Mouse (Mus musculus) stomach, embryonic 14.5 days (tissue): ENCODE results near the gene Ddo. TPM values are rescaled to one million over a fixed set of nuclear protein-coding genes. Genes with fewer than 3 reads are reported as not detected.

Experiments used
- ATAC-seq: fragments of 200-750 bp; cut with Nextera tagmentation; 2 replicates; pipeline ENCODE4 v1.8.0; 2017; ENCODE audit warnings: low read depth, moderate TSS enrichment; ENCODE audit not compliant: insufficient number of reproducible peaks, insufficient read depth, low FRiP score
- H3K27ac ChIP-seq: fragments of 300-500 bp; sonication (generic); 2 replicates; pipeline ENCODE4 v1.5.1; 2014; ENCODE audit warnings: mild to moderate bottlenecking, low read length, moderate library complexity, mixed read lengths
- H3K27me3 ChIP-seq: fragments of 300-500 bp; sonication (generic); 2 replicates; pipeline ENCODE4 v1.6.1; 2014; ENCODE audit warnings: low read length, control low read depth, mixed read lengths; ENCODE audit not compliant: control insufficient read depth, insufficient read depth
- H3K36me3 ChIP-seq: fragments of 300-500 bp; sonication (generic); 2 replicates; pipeline ENCODE4 v1.6.1; 2014; ENCODE audit warnings: mild to moderate bottlenecking, control low read depth, low read length, moderate library complexity, mixed read lengths; ENCODE audit not compliant: control insufficient read depth, insufficient read depth
- H3K4me1 ChIP-seq: fragments of 300-500 bp; sonication (generic); 2 replicates; pipeline ENCODE4 v1.6.1; 2014; ENCODE audit warnings: low read length, control low read depth, mixed read lengths; ENCODE audit not compliant: control insufficient read depth, insufficient read depth
- H3K4me2 ChIP-seq: fragments of 300-500 bp; sonication (generic); replicated peaks from 2 replicates; pipeline ENCODE4 v1.6.1; 2014; ENCODE audit warnings: low read depth, low read length, control low read depth
- H3K4me3 ChIP-seq: fragments of 300-500 bp; sonication (generic); 2 replicates; pipeline ENCODE4 v1.5.1; 2014; ENCODE audit warnings: low read depth, low read length, control low read depth
- H3K9ac ChIP-seq: fragments of 300-500 bp; sonication (generic); replicated peaks from 2 replicates; pipeline ENCODE4 v1.6.1; 2014; ENCODE audit warnings: low read depth, mild to moderate bottlenecking, control low read depth, low read length, moderate library complexity, mixed read lengths
- H3K9me3 ChIP-seq: fragments of 300-500 bp; sonication (generic); 2 replicates; pipeline ENCODE4 v1.6.1; 2016; ENCODE audit warnings: low read depth, low read length, control low read depth; ENCODE audit not compliant: control insufficient read depth
- WGBS: fragments of 180-500 bp; shearing (Covaris S2); extraction: QIAGEN DNeasy Blood & Tissue Kit; methylation state at CpG from one replicate; pipeline ENCODE4 v1.1.7; 2014; 5-methylcytosine and 5-hydroxymethylcytosine counted together
- polyA plus RNA-seq: library from polyadenylated mRNA; unstranded; fragments of >200 nt; fragmentation: Nextera tagmentation; extraction: Ambion mirVana; gene quantifications from 2 replicates; pipeline ENCODE4 v1.2.1, GENCODE M21; 2014

The Ddo gene
- polyA plus RNA-seq, 1 experiment from 2014 or later = 2.5 TPM

DNA sequence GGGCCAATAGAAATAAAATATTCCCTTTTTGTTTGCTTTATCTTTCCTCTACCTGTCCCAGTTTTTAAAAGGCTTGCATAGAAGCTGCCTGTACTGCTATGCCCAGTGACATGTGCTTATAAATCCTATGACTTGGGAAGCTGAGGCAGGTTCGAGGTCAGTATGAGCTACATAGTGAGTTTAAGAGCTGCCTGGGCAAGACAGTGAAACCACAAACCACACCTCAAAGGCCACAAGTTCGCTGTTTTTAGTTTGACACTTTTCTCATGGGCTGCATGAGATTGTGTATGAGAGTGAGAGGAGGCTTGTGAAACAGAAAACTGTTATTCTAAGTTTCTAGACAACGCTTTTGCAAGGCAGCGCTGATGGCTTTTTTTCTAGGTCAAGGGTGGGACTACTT lies 95.7 kb downstream of the Ddo start:
- Histone ChIP-seq H3K36me3 (no peaks in the 10 kb centered on the region), H3K9me3 (no peaks in the 10 kb centered on the region), H3K27ac (no peak overlapping the region), H3K27me3 (no peaks in the 10 kb centered on the region), H3K9ac (no peak overlapping the region), H3K4me2 (no peak overlapping the region), H3K4me1 (peaks cover 7% of the 10 kb centered on the region; the same call in 1 of the 2 replicates), H3K4me3 (no peak overlapping the region)
- WGBS = 75% methylated on average over 4 of the region's 4 CpGs
- no peak for ATAC-seq

DNA sequence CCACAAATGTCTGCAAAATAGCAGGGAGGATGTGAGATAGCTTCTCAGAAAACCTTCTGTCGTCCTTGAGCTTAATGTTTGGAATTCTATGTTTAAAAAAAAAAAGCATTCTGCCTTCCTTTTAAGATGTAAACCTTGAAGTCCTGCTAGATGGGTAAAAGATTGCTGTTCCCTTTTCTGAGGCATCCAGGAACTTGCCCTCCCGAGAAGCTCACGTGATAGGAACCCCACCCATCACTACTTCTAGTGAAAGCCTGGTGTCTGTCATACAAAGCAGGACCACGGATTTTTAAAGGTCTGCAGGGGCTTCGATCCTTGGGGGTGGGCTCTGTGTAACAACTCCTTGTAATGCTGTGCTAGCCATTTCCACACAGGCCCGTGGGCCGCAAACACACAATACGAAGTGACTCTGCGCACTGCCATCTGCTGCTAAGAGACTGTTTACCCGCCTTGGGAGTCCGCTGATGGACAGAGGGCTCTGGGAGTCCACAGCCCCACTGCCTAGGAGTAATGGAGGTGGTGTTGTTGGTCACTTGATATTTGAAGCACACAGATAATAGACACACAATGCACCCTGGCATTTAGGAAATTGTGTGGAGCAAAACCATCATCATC lies 96.6 kb downstream of the Ddo start:
- 42% methylated on average over 11 of the region's 11 CpGs for WGBS
- Histone ChIP-seq H3K27ac (no peak overlapping the region), H3K4me3 (no peak overlapping the region), H3K4me1 (peaks cover 7% of the 10 kb centered on the region; the same call in 1 of the 2 replicates), H3K4me2 (no peak overlapping the region), H3K9ac (no peak overlapping the region), H3K9me3 (no peaks in the 10 kb centered on the region), H3K27me3 (no peaks in the 10 kb centered on the region), H3K36me3 (no peaks in the 10 kb centered on the region)
- no peak for ATAC-seq

DNA sequence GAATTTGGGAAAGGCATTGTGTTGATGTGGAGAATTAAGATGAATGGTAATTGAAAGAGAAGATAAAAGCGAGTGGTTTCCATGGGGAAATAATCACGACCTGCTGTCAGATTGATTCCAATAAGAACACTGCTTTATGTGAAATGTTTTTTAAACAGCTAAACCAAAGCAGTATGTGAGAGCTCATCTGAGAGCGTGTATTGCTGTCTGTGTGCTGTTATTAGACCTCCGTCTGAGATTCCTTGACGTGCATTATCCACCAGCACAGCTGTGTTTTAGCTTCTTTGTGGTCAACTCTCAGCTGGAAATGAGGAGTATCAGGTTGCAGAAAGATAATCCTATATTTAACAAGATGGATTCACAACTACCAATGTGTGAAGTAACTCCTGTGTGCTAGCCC lies 97.2 kb downstream of the Ddo start:
- Histone ChIP-seq H3K27ac (no peak overlapping the region), H3K9ac (no peak overlapping the region), H3K4me2 (no peak overlapping the region), H3K4me1 (peaks cover 7% of the 10 kb centered on the region; the same call in 1 of the 2 replicates), H3K36me3 (no peaks in the 10 kb centered on the region), H3K27me3 (no peaks in the 10 kb centered on the region), H3K9me3 (no peaks in the 10 kb centered on the region), H3K4me3 (no peak overlapping the region)
- WGBS = 37% methylated on average over 5 of the region's 5 CpGs
- no peak for ATAC-seq

DNA sequence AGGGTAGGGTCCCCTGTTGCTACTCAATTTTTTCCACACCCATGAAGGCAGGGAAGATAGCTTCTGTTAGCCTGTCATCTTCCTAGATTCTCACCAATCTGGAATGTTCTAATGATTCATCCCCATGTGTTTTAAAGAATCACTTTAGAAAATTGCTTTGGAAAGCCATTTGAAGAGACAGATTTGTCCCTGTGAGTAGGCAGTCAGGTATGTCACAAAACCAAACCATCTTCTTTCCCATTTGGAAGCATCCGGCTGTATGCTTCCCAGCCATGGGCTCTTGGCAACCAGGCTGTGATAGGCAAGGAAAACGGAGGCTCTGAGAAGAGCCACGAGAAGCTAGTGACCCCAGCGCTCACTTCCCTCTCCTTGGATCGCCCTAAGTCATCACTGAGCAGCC lies 100.4 kb downstream of the Ddo start:
- Histone ChIP-seq H3K4me2 (no peak overlapping the region), H3K4me3 (no peak overlapping the region), H3K9me3 (no peaks in the 10 kb centered on the region), H3K27me3 (no peaks in the 10 kb centered on the region), H3K9ac (no peak overlapping the region), H3K27ac (no peak overlapping the region), H3K36me3 (no peaks in the 10 kb centered on the region), H3K4me1 (0 out of 2 replicates have a peak, but pooled peaks cover 4% of the 10 kb centered on the region)
- no peak for ATAC-seq
- WGBS = 82% methylated on average over 5 of the region's 5 CpGs

Other genes with a start within 250 kb of the Ddo start
- not detected in 2 replicates for gene Slc22a16, start 59.7 kb upstream of the Ddo start, polyA plus RNA-seq
- gene Mettl24, start 53.3 kb downstream of the Ddo start, polyA plus RNA-seq = 3.9 and 4.0 TPM in 2 replicates